Mouse (Mus musculus): ENCODE data around the gene Cnpy2. TPM values are rescaled to one million over a fixed set of nuclear protein-coding genes. Genes with fewer than 3 reads are reported as not detected.
"Not testable (repeated sequence)": the region's sequence is repeated elsewhere in the genome, so short reads cannot be mapped to it uniquely, and the experiment has no call there.

The Cnpy2 gene
- polyA plus RNA-seq, 1 experiment from 2014 or later: 229 TPM

DNA sequence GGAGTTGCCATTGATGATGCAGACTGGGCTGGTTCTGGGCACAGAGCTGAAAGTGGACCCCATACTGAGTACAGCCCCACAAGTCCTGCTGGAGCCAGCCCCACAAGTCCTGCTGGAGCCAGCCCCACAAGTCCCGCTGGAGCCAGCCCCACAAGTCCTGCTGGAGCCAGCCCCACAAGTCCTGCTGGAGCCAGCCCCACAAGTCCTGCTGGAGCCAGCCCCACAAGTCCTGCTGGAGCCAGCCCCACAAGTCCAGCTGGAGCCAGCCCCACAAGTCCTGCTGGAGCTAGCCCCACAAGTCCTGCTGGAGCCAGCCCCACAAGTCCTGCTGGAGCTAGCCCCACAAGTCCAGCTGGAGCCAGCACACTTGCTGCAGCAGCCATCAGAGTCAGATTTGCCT lies 31.7 kb upstream of the Cnpy2 start:
- H3K4me3 ChIP-seq (ENCODE audit: low read depth, low read length); H3K36me3 ChIP-seq (ENCODE audit: control insufficient read depth, insufficient read depth, low read length); H3K4me2 ChIP-seq (replicated peaks; ENCODE audit: low read depth, low read length); DNase-seq (ENCODE audit: low spot score); H3K4me1 ChIP-seq (replicated peaks; ENCODE audit: control insufficient read depth, insufficient read depth, low read length); H3K9ac ChIP-seq (ENCODE audit: low read depth, low read length); H3K27ac ChIP-seq (ENCODE audit: low read depth, low read length); H3K27me3 ChIP-seq (ENCODE audit: control insufficient read depth, insufficient read depth, low read length); H3K9me3 ChIP-seq (ENCODE audit: control insufficient read depth, low read length); ATAC-seq (ENCODE audit: low FRiP score): not testable (repeated sequence)
- 50% methylated on average over 1 of the region's 1 CpGs for WGBS

DNA sequence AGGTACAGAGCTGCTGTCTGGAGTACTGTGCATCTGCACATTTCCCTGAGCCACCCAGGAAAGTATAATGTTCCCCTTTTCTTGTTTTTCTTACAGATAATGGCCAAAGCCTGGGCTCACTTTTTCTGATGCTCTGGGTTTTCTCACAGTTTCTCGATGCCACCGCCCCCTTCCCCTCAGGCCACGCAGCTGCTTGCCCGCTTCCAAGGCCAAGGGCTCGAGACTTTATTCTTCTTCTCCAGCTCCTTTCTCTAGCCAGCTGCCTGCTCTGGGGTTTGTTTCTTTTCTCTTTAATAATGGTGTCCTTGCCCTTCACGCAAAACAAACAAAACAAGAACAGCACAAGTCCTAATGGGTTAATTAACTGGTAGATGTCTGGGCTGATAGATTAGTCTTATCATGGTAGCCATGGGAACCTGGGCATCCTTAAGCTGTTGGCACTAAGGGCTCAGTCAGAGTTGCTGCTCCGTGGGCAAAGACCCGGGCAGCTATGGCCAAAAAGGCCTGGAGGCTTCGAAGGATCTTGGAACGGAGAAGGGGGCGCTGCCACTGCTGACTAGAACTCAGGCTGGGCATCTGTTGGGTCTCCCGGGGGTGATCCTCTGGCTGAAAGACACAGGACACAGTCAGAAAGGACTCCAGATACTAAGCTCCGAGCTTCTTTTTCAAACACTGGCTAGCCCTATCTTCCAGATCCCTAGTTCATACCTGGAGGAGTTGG lies 25.7 kb upstream of the Cnpy2 start:
- Histone ChIP-seq H3K9me3 (ENCODE audit: control insufficient read depth, low read length) (no peaks in the 10 kb centered on the region), H3K36me3 (ENCODE audit: control insufficient read depth, insufficient read depth, low read length) (0 out of 2 replicates have a peak, but pooled peaks cover 2% of the 10 kb centered on the region), H3K4me1 (replicated peaks; ENCODE audit: control insufficient read depth, insufficient read depth, low read length) (no peaks in the 10 kb centered on the region), H3K4me2 (replicated peaks; ENCODE audit: low read depth, low read length) (no peak overlapping the region), H3K9ac (ENCODE audit: low read depth, low read length) (no peak overlapping the region), H3K27me3 (ENCODE audit: control insufficient read depth, insufficient read depth, low read length) (no peaks in the 10 kb centered on the region), H3K4me3 (ENCODE audit: low read depth, low read length) (no peak overlapping the region), H3K27ac (ENCODE audit: low read depth, low read length) (no peak overlapping the region)
- ATAC-seq (ENCODE audit: low FRiP score) (no peak), DNase-seq (ENCODE audit: low spot score) (no peak)
- whole genome bisulfite sequencing: 81% methylated on average over 13 of the region's 13 CpGs

DNA sequence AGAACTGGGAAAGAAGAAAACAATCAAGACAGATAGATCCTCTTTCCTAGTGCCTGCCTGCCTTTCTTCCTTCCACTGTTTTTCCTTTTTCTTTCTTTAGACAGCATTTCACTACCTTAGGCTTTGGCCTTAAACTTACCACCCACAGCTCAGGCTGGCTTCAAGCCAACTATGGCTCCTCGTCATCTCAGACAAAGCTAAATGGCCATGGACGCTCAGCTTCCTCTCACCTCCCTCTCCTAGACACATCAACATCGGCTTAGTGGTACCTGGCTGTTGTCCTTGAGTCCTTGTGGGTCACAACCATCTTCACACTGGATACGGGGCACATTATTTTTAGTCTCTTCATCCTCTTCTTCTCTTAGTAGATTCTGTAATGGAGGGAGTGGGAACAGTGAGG lies 25.0 kb upstream of the Cnpy2 start:
- ATAC-seq (ENCODE audit: low FRiP score): no peak
- Histone ChIP-seq H3K27ac (ENCODE audit: low read depth, low read length) (no peak overlapping the region), H3K9ac (ENCODE audit: low read depth, low read length) (no peak overlapping the region), H3K4me1 (replicated peaks; ENCODE audit: control insufficient read depth, insufficient read depth, low read length) (no peaks in the 10 kb centered on the region), H3K9me3 (ENCODE audit: control insufficient read depth, low read length) (no peaks in the 10 kb centered on the region), H3K27me3 (ENCODE audit: control insufficient read depth, insufficient read depth, low read length) (no peaks in the 10 kb centered on the region), H3K4me3 (ENCODE audit: low read depth, low read length) (no peak overlapping the region), H3K4me2 (replicated peaks; ENCODE audit: low read depth, low read length) (no peak overlapping the region), H3K36me3 (ENCODE audit: control insufficient read depth, insufficient read depth, low read length) (0 out of 2 replicates have a peak, but pooled peaks cover under 1% of the 10 kb centered on the region)
- 89% methylated on average over 4 of the region's 4 CpGs for WGBS
- DNase-seq (ENCODE audit: low spot score): no peak

DNA sequence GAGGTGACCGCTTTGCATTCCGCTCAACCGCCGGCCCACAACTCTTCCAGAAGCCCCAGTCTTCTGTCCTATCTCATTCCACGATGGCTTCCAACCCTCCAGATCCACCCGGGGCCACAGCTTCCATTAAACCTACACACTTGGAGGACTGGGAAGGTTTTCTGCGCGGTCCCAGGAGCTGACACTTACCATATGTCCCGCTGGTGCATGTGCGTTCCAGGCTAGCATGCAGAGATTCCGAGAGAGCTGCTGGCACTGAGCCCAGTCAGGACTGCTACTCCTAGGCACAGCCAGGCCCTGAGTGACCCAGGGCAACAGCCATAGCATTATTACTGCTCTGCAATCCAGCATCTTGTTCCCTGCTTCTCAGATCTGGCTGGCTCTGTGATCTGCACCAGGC lies 24.6 kb upstream of the Cnpy2 start:
- H3K36me3 ChIP-seq (ENCODE audit: control insufficient read depth, insufficient read depth, low read length): no peaks in the 10 kb centered on the region
- ATAC-seq (ENCODE audit: low FRiP score) (no peak), DNase-seq (ENCODE audit: low spot score) (no peak)
- H3K9me3 ChIP-seq (ENCODE audit: control insufficient read depth, low read length): no peaks in the 10 kb centered on the region
- H3K4me2 ChIP-seq (replicated peaks; ENCODE audit: low read depth, low read length): no peak overlapping the region
- 84% methylated on average over 11 of the region's 11 CpGs for WGBS
- no peak overlapping the region for H3K4me3 ChIP-seq (ENCODE audit: low read depth, low read length)
- H3K4me1 ChIP-seq (replicated peaks; ENCODE audit: control insufficient read depth, insufficient read depth, low read length): 0 out of 2 replicates have a peak, but pooled peaks cover 3% of the 10 kb centered on the region
- H3K9ac ChIP-seq (ENCODE audit: low read depth, low read length): no peak overlapping the region
- no peak overlapping the region for H3K27ac ChIP-seq (ENCODE audit: low read depth, low read length)
- no peaks in the 10 kb centered on the region for H3K27me3 ChIP-seq (ENCODE audit: control insufficient read depth, insufficient read depth, low read length)

DNA sequence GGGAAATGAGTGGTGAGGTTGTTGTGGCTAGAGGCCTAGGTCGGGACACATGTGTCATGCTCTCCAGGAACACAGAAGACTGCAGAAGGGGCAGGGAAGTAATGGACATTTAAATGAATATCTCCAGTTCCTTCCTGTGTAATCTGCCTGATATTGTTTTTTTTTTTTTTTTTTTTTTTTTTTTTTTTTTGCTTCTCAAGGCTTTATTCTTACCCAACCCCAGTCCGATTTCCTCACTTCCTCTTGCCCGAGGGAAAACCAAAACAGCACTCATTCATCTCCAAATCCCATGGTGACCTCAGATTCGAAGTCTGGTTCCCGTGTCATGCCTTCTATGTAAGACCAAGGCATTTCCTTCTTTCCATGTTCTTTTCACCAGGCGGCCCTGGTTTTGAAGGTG lies 24.0 kb upstream of the Cnpy2 start:
- no peak overlapping the region for H3K4me3 ChIP-seq (ENCODE audit: low read depth, low read length)
- H3K27ac ChIP-seq (ENCODE audit: low read depth, low read length): no peak overlapping the region
- 0 out of 2 replicates have a peak, but pooled peaks cover 3% of the 10 kb centered on the region for H3K4me1 ChIP-seq (replicated peaks; ENCODE audit: control insufficient read depth, insufficient read depth, low read length)
- ATAC-seq (ENCODE audit: low FRiP score) (no peak), DNase-seq (ENCODE audit: low spot score) (no peak)
- no peaks in the 10 kb centered on the region for H3K9me3 ChIP-seq (ENCODE audit: control insufficient read depth, low read length)
- H3K4me2 ChIP-seq (replicated peaks; ENCODE audit: low read depth, low read length): no peak overlapping the region
- H3K9ac ChIP-seq (ENCODE audit: low read depth, low read length): no peak overlapping the region
- no peaks in the 10 kb centered on the region for H3K27me3 ChIP-seq (ENCODE audit: control insufficient read depth, insufficient read depth, low read length)
- 73% methylated on average over 6 of the region's 6 CpGs for WGBS
- no peaks in the 10 kb centered on the region for H3K36me3 ChIP-seq (ENCODE audit: control insufficient read depth, insufficient read depth, low read length)

DNA sequence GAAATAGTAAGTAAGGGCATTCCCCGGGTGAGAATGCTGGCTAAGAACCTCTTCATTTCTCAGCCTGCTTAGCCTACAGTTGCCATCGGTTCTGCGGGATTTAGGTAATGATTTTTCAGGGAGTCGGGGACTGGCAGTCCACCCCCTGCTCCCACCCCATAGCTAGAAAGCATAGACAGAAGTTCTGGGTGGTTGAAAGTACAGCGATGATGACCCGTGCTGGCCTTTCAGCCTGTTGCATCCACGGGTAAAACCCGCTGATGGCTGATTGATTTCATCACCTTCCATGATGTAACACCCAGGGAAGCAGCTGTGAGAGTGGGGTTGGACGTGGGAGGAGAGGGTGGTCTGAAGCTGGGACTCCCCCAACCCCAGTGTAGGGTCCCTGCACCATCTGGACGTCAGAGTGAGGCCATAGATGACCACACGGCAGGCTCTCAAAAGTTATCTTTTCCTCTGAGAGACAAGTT lies 23.5 kb upstream of the Cnpy2 start, which contains the start of gene Il23a:
TSS of gene Il23a (minus strand) at position 51 of the 470 bp plus-strand sequence.
- H3K9ac ChIP-seq (ENCODE audit: low read depth, low read length): no peak within 1 kb of the TSS
- WGBS: 78% methylated on average over 11 of the region's 11 CpGs

DNA sequence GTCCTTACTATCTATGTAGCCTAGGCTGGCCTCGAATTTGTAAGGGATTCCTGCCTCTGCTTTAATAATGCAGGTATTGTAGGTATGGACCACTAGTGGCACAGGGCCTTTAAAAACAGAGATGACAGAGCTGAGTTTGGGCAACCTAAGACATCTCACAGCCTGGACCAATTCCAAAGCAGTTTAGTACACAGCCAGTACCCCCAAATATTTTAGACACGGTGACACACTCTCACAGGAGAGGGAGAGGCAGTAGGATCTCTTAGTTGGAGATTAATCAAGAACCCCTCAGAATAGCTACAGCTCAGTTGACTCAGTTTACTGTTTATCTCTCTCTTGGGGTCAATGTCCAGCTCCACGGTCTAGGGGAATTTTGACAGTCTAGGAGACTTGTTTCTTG lies 19.9 kb upstream of the Cnpy2 start:
- peak overlapping the region; percentile 60 for H3K4me3 ChIP-seq (ENCODE audit: low read depth, low read length)
- no peaks in the 10 kb centered on the region for H3K36me3 ChIP-seq (ENCODE audit: control insufficient read depth, insufficient read depth, low read length)
- DNase-seq (ENCODE audit: low spot score) (peak; percentile 4), ATAC-seq (ENCODE audit: low FRiP score) (no peak)
- peak overlapping the region; percentile 82 for H3K27ac ChIP-seq (ENCODE audit: low read depth, low read length)
- no peaks in the 10 kb centered on the region for H3K27me3 ChIP-seq (ENCODE audit: control insufficient read depth, insufficient read depth, low read length)
- peak overlapping the region; percentile 87 for H3K9ac ChIP-seq (ENCODE audit: low read depth, low read length)
- WGBS: 42% methylated on average over 3 of the region's 3 CpGs
- peaks cover 8% of the 10 kb centered on the region; the same call in 1 of the 2 replicates for H3K4me1 ChIP-seq (replicated peaks; ENCODE audit: control insufficient read depth, insufficient read depth, low read length)
- H3K4me2 ChIP-seq (replicated peaks; ENCODE audit: low read depth, low read length): peak overlapping the region; percentile 72
- no peaks in the 10 kb centered on the region for H3K9me3 ChIP-seq (ENCODE audit: control insufficient read depth, low read length)

More for the DNA sequence above, 23.5 kb upstream of the Cnpy2 start, which contains the start of gene Il23a:
- no peak for DNase-seq (ENCODE audit: low spot score)
- ATAC-seq (ENCODE audit: low FRiP score): no peak
- H3K4me2 ChIP-seq (replicated peaks; ENCODE audit: low read depth, low read length): no peak within 1 kb of the TSS
- H3K4me3 ChIP-seq (ENCODE audit: low read depth, low read length): no peak within 1 kb of the TSS
- no peaks in the 10 kb centered on the region for H3K9me3 ChIP-seq (ENCODE audit: control insufficient read depth, low read length)
- H3K36me3 ChIP-seq (ENCODE audit: control insufficient read depth, insufficient read depth, low read length): no peaks in the 10 kb centered on the region
- H3K4me1 ChIP-seq (replicated peaks; ENCODE audit: control insufficient read depth, insufficient read depth, low read length): 0 out of 2 replicates have a peak, but pooled peaks cover 3% of the 10 kb centered on the region
- no peaks in the 10 kb centered on the region for H3K27me3 ChIP-seq (ENCODE audit: control insufficient read depth, insufficient read depth, low read length)
- no peak within 1 kb of the TSS for H3K27ac ChIP-seq (ENCODE audit: low read depth, low read length)

DNA sequence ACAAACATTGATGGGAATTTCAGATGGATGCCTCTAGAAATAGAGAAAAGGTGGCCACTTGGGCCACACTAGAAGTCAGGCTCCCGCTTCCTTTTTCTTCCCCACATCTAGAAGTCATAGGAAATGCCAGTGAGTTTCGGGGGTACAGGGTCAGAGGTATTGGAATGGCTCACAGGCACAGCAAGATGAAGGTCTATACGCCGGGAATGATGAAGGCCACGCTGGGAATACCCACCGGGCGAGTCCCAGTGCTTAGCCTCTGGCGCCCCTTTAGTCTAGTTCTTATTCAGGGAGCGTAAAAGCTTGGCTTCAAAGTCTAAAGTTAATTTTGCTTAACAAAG lies 19.5 kb upstream of the Cnpy2 start:
- H3K9me3 ChIP-seq (ENCODE audit: control insufficient read depth, low read length): no peaks in the 10 kb centered on the region

More for the DNA sequence above, 19.5 kb upstream of the Cnpy2 start:
- Histone ChIP-seq H3K27me3 (ENCODE audit: control insufficient read depth, insufficient read depth, low read length) (no peaks in the 10 kb centered on the region), H3K9ac (ENCODE audit: low read depth, low read length) (peak overlapping the region; percentile 87), H3K4me1 (replicated peaks; ENCODE audit: control insufficient read depth, insufficient read depth, low read length) (peaks cover 8% of the 10 kb centered on the region; the same call in 1 of the 2 replicates), H3K27ac (ENCODE audit: low read depth, low read length) (peak overlapping the region; percentile 82), H3K4me2 (replicated peaks; ENCODE audit: low read depth, low read length) (peak overlapping the region; percentile 72), H3K4me3 (ENCODE audit: low read depth, low read length) (peak overlapping the region; percentile 60), H3K36me3 (ENCODE audit: control insufficient read depth, insufficient read depth, low read length) (no peaks in the 10 kb centered on the region)
- peak; percentile 69 for ATAC-seq (ENCODE audit: low FRiP score)
- whole genome bisulfite sequencing: under 1% methylated on average over 9 of the region's 9 CpGs
- DNase-seq (ENCODE audit: low spot score): no peak
